23 mouse cellular contexts compared by ENCODE assay signal in the genomic region with DNA sequence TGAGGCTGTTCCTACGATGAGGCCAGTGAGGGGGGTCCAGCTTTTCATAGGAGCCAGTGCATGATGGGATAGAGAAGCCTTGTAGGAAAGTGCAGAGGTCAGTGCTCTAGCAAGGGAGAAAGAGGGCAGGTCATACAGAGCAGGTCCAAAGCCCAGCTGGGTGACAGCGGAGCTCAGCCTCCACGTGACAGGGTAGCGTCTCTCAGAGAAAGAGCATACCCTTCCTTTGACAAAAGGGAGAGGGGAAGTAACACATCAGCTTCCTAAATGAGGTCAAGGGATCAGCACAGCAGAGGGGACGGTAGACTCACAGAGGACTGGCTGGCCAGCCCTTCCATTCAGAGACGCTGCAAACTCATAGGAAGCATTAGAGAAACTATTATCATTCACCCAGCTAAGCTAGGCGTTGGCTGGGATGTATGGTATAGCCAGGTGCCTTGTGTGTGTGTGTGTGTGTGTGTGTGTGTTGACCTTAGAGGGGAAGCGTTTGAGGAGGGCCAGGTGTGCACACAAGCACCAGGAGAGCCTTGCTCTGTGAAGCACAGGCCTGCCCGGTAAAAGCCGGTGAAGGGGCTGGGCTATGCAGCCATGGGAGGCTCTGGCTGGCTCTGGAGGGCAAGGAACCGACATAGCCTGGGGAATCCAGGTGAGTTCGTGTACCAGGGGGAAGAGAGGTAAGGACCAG. TPM values are rescaled to one million over a fixed set of nuclear protein-coding genes. Genes with fewer than 3 reads are reported as not detected.
DNase-seq lines count a peak whose midpoint lies in the region; ATAC-seq and TF ChIP-seq lines count a peak whose summit lies in the region.
"Had no signal": no experiment of that assay in that cellular context is flagged by ENCODE, and none has a peak within 500 bp of the region (broad histone marks: within the 10 kb centered on the region; RNA-seq: fewer than 3 reads in every experiment).

No protein-coding gene starts in this region.

- H3K27me3 ChIP-seq in liver, embryonic 11.5 days (replicated peaks; ENCODE audit: control insufficient read depth, insufficient read depth, low read length), result peaks cover 37% of the 10 kb centered on the region
- H3K27me3 ChIP-seq in liver, postnatal 0 days (ENCODE audit: insufficient read depth, low read length), result peaks cover 10% of the 10 kb centered on the region; the same call in 1 of the 2 replicates
- peaks cover 32% of the 10 kb centered on the region for H3K27me3 ChIP-seq in neural tube, embryonic 15.5 days (replicated peaks)

- 0 out of 2 replicates have a peak, but pooled peaks have one; percentile 36 for ATAC-seq in liver, embryonic 11.5 days (replicated peaks; ENCODE audit: low FRiP score)
- ATAC-seq in liver, postnatal 0 days, result peak; percentile 15; the same call in 1 of the 2 replicates
- no peak for ATAC-seq in neural tube, embryonic 15.5 days (ENCODE audit: low FRiP score)

- H3K4me2 ChIP-seq in liver, embryonic 11.5 days, result no peak overlapping the region
- no peak overlapping the region for H3K4me2 ChIP-seq in liver, postnatal 0 days (ENCODE audit: low read depth, low read length)
- no peak overlapping the region for H3K4me2 ChIP-seq in neural tube, embryonic 15.5 days
- H3K4me2 ChIP-seq: embryonic facial prominence, embryonic 12.5 days; hindbrain, embryonic 15.5 days; kidney, embryonic 15.5 days; liver, embryonic 13.5 days; lung, embryonic 15.5 days had no signal

- H3K4me3 ChIP-seq in liver, embryonic 11.5 days (ENCODE audit: low read depth, low read length), result no peak overlapping the region
- no peak overlapping the region for H3K4me3 ChIP-seq in liver, postnatal 0 days (ENCODE audit: low read depth, low read length)
- no peak overlapping the region for H3K4me3 ChIP-seq in neural tube, embryonic 15.5 days (replicated peaks)
- H3K4me3 ChIP-seq: embryonic facial prominence, embryonic 12.5 days; hindbrain, embryonic 15.5 days; kidney, embryonic 15.5 days; liver, embryonic 13.5 days; lung, embryonic 15.5 days; myocyte had no signal

- no peak for TF ChIP-seq CTCF in liver, postnatal 0 days (IDR thresholded peaks at IDR 0.05; ENCODE audit: low read depth)

- no peak overlapping the region for H3K9ac ChIP-seq in liver, embryonic 11.5 days (ENCODE audit: low read depth, low read length)
- H3K9ac ChIP-seq in liver, postnatal 0 days (replicated peaks), result no peak overlapping the region
- H3K9ac ChIP-seq in neural tube, embryonic 15.5 days (replicated peaks), result no peak overlapping the region
- H3K9ac ChIP-seq: embryonic facial prominence, embryonic 12.5 days; hindbrain, embryonic 15.5 days; kidney, embryonic 15.5 days; liver, embryonic 13.5 days; lung, embryonic 15.5 days had no signal

- WGBS in liver, embryonic 11.5 days, result 49% methylated on average over 12 of the region's 12 CpGs
- 38% methylated on average over 12 of the region's 12 CpGs for WGBS in liver, postnatal 0 days (ENCODE audit: insufficient replicate concordance)
- WGBS in neural tube, embryonic 15.5 days, result 65% methylated on average over 12 of the region's 12 CpGs

- TF ChIP-seq EP300 in liver, postnatal 0 days (IDR thresholded peaks at IDR 0.05; ENCODE audit: low read depth), result no peak

- no peak for DNase-seq in liver, embryonic 11.5 days (ENCODE audit: low spot score)
- DNase-seq in liver, result no peak
- no peak for DNase-seq in liver, postnatal 0 days
- DNase-seq in thymus, postnatal 14 days, result peak; percentile 67
- no peak for DNase-seq in urinary bladder, postnatal 25 days (ENCODE audit: low spot score)
- no peak for DNase-seq in layer of hippocampus, adult 11-12 months (ENCODE audit: low spot score)
- DNase-seq: adrenal gland, adult 8-10 months; cerebellum, adult 11-12 months; cerebellum, postnatal 14 days; kidney, adult 11 months; kidney, postnatal 4 days; layer of hippocampus, adult 9-11 months; liver, embryonic 13.5 days; lung, postnatal 36 days; midbrain, embryonic 14.5 days had no signal

- H3K36me3 ChIP-seq in liver, embryonic 11.5 days (ENCODE audit: control insufficient read depth, insufficient read depth, low read length), result no peaks in the 10 kb centered on the region
- no peaks in the 10 kb centered on the region for H3K36me3 ChIP-seq in liver, postnatal 0 days (replicated peaks; ENCODE audit: insufficient read depth, low read length)
- H3K36me3 ChIP-seq in neural tube, embryonic 15.5 days, result no peaks in the 10 kb centered on the region
- H3K36me3 ChIP-seq: embryonic facial prominence, embryonic 12.5 days; hindbrain, embryonic 15.5 days; kidney, embryonic 15.5 days; liver, embryonic 13.5 days; lung, embryonic 15.5 days had no signal

- H3K27ac ChIP-seq in liver, embryonic 11.5 days (ENCODE audit: low read depth, low read length), result no peak overlapping the region
- no peak overlapping the region for H3K27ac ChIP-seq in liver, postnatal 0 days (ENCODE audit: low read depth)
- H3K27ac ChIP-seq in neural tube, embryonic 15.5 days (replicated peaks), result no peak overlapping the region
- H3K27ac ChIP-seq: embryonic facial prominence, embryonic 12.5 days; hindbrain, embryonic 15.5 days; kidney, embryonic 15.5 days; liver, embryonic 13.5 days; lung, embryonic 15.5 days had no signal

- H3K4me1 ChIP-seq in liver, embryonic 11.5 days (replicated peaks; ENCODE audit: control insufficient read depth, insufficient read depth, low read length), result peaks cover 2% of the 10 kb centered on the region; the same call in 1 of the 2 replicates
- H3K4me1 ChIP-seq in liver, postnatal 0 days (ENCODE audit: insufficient read depth), result 0 out of 2 replicates have a peak, but pooled peaks cover 5% of the 10 kb centered on the region
- no peaks in the 10 kb centered on the region for H3K4me1 ChIP-seq in neural tube, embryonic 15.5 days
- H3K4me1 ChIP-seq: hindbrain, embryonic 15.5 days; lung, embryonic 15.5 days had no signal

- H3K9me3 ChIP-seq in liver, embryonic 11.5 days (ENCODE audit: control insufficient read depth, low read length), result no peaks in the 10 kb centered on the region
- no peaks in the 10 kb centered on the region for H3K9me3 ChIP-seq in liver, postnatal 0 days (ENCODE audit: low read length)
- H3K9me3 ChIP-seq in neural tube, embryonic 15.5 days (replicated peaks), result no peaks in the 10 kb centered on the region
- H3K9me3 ChIP-seq: embryonic facial prominence, embryonic 12.5 days; hindbrain, embryonic 15.5 days; kidney, embryonic 15.5 days; liver, embryonic 13.5 days; lung, embryonic 15.5 days; megakaryocyte, embryonic 14.5 days had no signal

RNA-seq across cellular contexts. Expression of a gene that starts 9.8 kb away (rescaled TPM):
- 0.15 TPM in 1 of 2 replicates, not detected in the other for polyA plus RNA-seq in liver, embryonic 11.5 days (2014; fragmentation: Nextera tagmentation; extraction: Ambion mirVana)
- polyA plus RNA-seq in liver, postnatal 0 days (2015; fragmentation: Nextera tagmentation; extraction: Ambion mirVana), result 0.05 and 0.07 TPM in 2 replicates
- polyA plus RNA-seq in neural tube, embryonic 15.5 days (2015; fragmentation: Nextera tagmentation; extraction: Ambion mirVana), result 0.46 and 1.6 TPM in 2 replicates
- polyA plus RNA-seq: activated CD4-positive, CD25-positive, alpha-beta regulatory T cell, adult 4 months had no signal

RNA-seq across cellular contexts. Expression of a gene that starts 17.3 kb away (rescaled TPM):
- 113 and 123 TPM in 2 replicates for polyA plus RNA-seq in liver, embryonic 11.5 days (2014; fragmentation: Nextera tagmentation; extraction: Ambion mirVana)
- polyA plus RNA-seq in liver, postnatal 0 days (2015; fragmentation: Nextera tagmentation; extraction: Ambion mirVana), result 25.1 and 27.2 TPM in 2 replicates
- polyA plus RNA-seq in neural tube, embryonic 15.5 days (2015; fragmentation: Nextera tagmentation; extraction: Ambion mirVana), result 185 and 190 TPM in 2 replicates
